Mouse (Mus musculus): ENCODE results near the gene Slc46a2.

DNA sequence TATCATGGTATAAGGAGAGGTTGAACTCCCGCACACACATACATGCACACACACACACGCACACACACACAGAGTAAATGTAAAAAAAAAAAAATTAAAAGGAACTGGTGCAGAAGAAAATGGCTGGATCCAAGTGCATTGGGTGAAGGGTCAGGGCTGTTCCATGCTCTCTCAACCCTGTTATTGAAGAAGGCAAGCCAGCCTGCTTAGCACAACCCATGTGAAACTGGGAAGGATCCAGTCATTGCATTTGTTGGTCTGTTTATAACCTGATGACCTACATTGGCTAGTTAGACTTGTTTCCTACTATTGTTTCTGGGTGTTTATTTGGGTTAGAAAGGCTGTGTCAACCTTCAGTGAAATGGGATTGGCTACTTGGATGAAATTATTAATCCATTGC, 6.1 kb downstream of the Slc46a2 start:
- TF ChIP-seq CTCF (IDR thresholded peaks at IDR 0.05; ENCODE audit: low read depth, low read length) (no peak), POLR2A (IDR thresholded peaks at IDR 0.05; ENCODE audit: borderline replicate concordance, low read depth, low read length) (no peak)

Measured in bone marrow macrophage, adult 2 months (primary cell).